Mouse (Mus musculus) embryo, embryonic 11.5 days (tissue): Measurements from ENCODE around the gene Sp7.
"Not testable (repeated sequence)": the region's sequence is repeated elsewhere in the genome, so short reads cannot be mapped to it uniquely, and the experiment has no call there.

Source experiments
- DNase-seq: peaks from one replicate; pipeline ENCODE4 v3.0.0-alpha.2; 2012; ENCODE audit warnings: low read depth, low spot score

Gene Sp7

DNA sequence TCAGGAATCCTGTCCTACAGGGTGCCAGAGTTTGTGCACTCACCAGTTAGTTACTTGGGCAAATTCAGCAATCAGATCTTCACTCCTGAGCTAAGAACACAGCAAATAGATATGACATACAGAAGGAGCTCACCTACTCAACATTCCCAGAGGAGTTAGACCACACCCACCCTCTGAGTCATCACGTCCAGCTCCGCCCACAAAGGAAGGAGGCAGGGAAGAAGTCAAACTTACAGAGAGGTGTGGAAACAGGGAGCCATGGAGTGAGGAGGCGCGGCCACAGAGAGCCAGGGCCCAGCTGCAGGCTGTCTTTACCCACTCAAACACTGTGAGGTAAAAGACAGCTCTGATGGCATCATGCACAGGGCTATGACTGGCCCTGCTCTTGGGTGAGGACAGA, 20.5 kb downstream of the Sp7 start:
- DNase-seq: no peak

DNA sequence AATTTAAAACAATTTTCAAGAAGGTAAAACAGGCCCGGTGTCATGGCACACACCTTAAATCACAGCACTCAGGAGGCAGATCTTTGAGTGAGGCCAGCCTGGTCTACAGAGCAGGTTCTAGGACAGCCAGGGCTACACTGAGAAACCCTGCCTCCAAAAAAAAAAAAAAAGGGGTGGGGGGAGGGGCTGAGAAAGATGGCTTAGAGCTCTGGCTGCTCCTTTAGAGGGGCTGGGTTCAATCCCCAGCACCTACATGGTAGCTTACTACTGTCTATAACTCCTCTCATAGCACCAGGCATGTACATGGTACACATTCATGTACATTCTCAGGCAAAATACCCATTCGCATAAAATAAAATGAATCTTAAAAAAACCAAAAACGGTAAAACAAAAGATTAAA, 22.5 kb downstream of the Sp7 start:
- no peak for DNase-seq

DNA sequence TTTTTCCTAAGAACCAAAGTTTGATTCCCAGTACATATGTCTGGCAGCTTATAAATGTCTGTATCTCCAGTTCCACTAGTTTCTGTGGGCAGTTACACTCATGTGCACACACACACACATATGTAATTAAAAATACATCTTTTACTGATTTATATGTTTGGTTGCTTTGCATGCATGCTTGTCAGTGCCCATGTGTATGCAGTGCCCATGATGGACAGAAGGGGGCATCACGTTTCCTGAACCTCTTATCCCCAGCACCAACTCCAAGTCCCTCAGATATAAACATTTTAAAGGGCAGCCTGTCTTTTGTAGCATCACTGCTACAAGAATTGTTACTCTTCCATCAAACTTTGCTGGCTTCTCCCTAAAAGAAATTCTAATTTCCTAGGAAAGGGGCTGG, 25.4 kb downstream of the Sp7 start:
- DNase-seq: no peak

DNA sequence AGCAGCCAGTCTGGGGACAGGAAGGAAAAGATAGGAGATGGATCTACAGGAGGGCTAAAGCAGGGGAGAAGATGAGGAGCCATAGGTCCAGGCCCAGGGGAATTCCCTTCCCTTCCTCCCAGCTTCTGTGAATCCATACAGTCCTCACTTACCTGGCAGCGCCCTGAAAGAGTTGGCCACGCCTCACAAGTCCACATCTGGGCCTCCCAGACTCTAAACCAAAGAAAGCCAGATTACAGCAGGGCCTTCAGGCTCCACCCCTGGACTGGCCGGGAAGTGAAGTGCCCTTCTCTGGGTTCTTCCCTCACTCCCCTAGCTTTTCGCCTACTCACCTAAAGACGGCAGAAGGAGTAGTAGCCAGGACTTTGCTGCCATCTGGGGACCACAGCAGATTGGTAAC, 27.4 kb downstream of the Sp7 start:
- no peak for DNase-seq

DNA sequence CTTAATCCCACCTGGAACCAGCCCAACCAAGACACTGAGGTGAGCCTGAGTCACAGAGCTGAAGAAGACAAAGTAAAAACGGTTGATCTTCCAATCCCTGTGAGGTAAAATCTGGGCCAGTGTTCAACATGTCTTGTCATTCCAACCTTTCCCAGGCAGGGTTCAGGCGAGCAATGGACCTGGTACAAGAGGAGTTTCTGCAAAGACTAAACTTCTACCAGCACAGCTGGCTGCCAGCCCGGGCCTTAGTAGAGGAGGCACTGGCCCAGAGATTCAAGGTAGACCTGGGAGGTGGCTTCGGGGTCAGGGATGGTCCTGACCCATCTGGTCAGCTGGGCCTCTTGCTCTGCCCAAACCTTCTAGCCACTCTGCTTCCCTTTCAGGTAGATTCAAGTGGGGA, 30.0 kb downstream of the Sp7 start:
- DNase-seq: no peak

DNA sequence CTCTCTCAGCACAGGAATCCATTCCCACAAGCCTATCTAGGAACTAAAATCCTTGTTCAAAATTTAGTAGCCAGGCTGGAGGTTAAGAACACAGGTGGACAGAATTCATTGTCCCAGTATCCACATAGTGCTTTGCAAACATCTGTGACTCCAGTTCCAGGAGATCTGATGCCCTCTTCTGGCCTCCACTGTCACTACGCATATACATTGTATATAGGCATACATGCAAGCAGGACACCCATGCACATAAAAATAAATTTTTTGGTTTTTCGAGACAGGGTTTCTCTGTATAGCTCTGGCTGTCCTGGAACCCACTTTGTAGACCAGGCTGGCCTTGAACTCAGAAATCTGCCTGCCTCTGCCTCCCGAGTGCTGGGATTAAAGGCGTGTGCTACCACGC, 31.1 kb downstream of the Sp7 start:
- not testable (repeated sequence) for DNase-seq

DNA sequence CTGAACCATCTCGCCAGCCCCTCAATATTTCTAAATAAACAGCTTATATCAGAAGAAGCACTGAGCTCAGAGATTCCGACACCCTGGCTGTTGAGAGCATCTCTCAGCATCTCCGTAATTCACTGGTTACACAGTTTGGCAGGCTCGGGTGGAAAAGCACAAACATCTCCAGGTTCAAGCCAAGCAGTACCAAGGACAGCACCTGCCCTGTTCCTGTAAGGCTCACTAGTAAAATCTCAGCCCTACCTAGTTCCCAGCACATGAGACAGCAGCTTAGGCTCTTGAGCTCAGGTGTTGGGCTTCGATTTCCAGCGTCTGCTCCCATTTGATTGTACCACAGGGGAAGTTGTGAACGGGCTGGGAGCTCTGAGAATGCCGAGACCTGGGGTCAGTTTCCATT, 31.7 kb downstream of the Sp7 start:
- DNase-seq: no peak

DNA sequence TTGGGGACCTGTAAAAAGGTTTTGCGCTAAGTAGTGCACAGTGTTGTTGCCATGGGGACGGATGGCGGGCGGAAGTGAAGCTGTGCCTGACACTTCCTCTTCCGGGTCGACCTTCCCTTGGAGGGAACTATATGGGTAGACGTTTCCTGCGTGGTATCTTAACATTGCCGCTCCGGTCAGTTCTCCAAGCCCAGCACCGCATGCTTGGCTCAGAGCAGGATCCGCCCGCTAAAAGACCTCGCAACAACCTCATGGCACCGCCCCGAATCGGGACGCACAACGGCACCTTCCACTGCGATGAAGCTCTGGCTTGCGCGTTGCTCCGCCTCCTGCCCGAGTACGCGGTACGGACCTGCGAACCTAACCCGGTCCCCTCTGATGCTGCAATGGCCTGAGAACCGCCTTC, 35.4 kb downstream of the Sp7 start, which contains the start of gene Myg1:
Gene Myg1 (plus strand): TSS at position 100 of the 406 bp plus-strand sequence.
- peak; percentile 70 for DNase-seq

DNA sequence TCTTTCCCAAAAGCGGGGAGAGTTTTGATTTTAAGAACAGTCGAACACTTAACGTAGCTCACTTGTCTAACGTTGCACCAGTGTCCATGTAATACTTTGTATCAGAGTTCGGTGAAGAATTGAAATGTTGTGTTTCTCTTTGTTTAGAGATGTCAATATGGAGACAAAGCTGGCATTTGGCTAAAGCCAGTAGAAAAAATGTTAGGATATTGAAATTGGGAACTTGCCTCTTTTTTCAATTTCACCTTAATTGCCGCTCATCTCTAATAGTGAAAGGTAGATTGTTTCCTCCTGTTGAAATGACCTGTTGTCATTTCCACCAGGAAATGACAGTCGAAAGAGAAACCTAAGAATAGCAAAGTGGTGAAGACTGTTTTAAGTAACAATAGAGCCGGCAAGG, 40.1 kb downstream of the Sp7 start:
- DNase-seq: no peak

DNA sequence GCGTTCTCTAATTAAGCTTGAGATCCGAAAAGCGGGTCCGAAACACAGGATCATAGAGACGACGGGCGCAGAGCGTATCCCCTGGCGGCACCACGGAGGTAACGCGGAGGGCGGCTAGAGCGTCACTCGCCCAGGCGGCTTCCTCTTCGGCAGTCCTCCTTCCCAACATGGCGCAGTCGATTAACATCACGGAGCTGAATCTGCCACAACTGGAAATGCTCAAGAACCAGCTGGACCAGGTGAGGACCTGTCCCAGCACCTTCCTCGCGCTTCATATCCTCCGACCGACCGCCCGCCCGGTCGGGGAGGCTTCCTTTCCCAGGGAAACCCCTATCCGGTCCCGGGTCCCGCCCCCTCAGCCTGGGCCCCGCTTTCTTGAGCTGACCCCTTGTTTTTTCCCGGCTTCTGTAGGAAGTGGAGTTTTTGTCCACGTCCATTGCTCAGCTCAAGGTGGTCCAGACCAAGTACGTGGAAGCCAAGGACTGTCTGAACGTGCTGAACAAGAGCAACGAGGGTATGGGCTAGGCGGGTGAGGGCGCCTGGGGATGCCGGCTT, 40.9 kb downstream of the Sp7 start, which contains the start of gene Pfdn5:
Gene Pfdn5 (plus strand): TSS at position 95 of the 555 bp plus-strand sequence.
- DNase-seq: peak; percentile 63

DNA sequence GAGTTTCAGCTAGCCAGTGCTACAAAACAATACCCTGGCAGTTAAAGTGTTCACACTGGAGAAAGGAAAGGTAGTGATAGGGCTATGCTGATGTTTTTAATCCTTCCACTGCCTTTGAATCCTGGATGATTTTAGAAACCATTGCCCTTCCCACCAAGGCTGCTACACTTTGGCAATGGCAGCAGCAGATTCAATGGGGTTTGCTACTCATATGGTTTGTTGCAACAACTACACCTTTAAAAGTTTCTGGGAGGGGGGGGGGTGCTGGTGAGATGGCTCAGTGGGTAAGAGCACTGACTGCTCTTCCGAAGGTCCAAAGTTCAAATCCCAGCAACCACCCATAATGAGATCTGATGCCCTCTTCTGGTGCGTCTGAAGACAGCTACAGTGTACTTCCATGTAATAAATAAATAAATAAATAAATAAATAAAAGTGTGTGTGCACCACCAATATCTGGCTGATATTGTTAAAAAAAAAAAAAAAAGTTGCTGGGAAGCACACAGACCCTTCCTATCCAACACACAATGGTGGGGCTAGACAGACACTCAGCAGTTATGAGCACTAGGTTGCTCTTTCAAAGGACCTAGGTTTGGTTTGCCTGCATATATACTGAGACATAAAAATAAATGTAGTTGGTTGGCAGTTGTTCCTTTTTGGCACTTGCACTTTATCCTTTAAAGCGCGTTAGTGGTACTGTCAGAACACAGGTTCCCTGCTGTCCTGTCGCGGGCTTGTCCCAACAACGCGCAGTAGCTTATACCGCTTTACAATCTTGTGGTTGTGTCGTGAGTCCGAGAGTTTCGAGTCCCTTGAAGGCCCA, 42.1 kb downstream of the Sp7 start:
- no peak for DNase-seq

DNA sequence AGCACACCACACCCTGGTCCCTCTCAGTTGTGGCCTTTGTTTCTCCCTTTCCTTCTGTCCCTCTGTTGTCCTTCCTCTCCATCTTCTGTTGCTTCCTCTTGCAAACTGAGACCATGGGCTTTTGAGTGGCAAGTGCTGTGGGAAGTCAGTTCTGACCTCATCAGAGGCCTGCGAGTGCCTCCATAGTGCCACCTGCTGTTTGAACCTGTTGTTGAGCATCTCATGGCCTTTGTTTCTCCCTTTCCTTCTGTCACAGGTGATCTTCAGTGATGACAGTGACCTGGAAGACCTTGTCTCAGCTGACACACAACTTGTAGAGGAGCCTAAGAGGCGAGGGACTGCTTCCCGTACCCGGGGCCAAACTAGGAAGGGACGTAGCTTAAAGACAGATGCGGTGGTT, 50.7 kb downstream of the Sp7 start:
- no peak for DNase-seq

DNA sequence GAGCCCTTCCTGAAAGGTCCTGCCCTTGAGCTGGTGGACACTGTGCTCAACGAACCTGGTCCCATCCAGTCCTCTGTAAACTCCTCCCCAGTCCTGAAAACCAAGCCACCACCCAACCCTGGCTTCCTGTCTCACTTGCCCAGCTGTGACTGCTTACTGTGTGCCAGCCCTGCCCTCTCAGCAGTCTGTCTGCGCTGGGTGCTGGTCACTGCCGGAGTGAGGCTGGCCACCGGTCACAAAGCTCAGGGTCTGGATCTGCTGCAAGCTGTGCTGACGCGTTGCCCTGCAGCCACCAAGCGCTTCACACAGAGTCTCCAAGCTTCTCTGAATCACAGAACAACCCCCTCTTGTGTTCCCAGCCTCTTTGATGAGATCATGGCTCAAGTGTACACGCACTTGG, 51.7 kb downstream of the Sp7 start:
- no peak for DNase-seq

DNA sequence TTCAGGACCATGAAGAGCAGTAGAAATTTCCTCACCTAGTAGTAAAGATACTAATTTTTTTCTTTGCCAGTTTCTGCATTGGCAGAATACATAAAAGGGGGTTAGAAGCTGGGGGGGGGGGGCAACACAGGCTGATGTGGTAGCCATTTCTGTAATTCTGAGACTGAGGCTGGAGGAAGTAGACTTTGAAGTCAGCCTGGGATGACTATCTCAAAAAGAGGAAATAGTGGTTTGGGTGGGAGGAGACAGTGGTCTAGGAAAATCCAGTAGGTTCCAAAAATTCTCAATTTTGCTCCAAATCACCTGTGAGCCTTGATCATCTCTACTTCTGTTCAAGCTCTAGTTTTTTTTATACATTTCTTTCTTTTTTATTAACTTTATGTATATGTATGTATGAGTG, 55.5 kb downstream of the Sp7 start:
- DNase-seq: no peak

DNA sequence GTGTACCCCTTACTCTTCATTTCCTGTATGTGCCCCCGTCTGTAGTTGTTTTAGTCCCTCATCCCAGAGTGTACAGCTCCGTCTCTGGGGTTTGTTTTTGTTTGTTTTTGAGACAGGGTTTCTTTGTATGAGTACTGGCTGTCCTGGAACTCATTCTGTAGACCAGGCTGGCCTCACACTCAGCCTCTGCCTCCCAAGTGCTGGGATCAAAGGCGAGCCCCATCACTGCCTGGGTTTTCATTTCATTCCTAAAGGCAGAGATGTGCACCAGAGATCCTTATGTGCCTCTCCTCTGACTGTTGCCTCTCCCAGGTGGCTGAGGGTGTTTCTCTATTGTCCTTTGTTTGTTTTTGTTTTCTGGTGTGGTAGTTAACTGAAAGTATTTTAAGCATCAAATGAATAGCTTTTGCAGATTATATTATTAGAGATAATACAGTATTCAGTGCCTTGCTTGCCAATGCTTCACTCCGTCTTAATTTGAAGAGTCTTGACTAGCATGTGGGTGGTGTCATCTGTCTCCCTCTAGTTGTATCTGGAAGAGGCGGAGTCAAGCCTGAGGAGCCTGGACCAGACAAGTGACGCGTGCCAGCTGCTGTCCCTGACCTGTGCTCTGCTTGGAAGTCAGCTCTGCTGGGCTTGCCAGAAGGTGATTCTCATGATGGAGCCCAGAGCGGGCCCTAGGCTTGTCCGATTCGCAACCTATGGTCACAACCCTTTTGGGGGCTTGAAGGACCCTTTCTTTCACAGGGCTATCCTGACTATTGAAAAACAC, 56.7 kb downstream of the Sp7 start:
- no peak for DNase-seq

DNA sequence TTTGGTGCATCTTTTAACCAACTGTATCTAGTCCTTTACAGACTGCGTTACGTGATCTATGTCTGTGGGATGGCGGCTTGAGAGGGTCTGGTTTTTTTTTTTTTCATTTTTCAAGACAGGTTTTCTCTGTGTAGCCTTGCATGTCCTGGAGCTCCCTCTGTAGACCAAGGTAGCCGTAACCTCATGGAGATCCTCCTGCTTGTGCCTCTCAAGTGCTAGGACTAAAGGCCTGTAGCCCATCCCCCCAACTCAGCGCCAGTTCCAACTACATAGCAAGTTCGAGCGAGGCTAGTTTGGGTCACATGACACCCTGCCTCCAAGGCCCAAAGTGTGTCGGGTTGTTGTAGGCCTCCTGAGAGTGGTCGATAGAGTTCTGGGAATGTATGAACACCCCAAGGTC, 58.3 kb downstream of the Sp7 start:
- no peak for DNase-seq
